Mouse (Mus musculus): ENCODE results near the gene Zfp664. TPM values are rescaled to one million over a fixed set of nuclear protein-coding genes. Genes with fewer than 3 reads are reported as not detected.

Gene Zfp664
- polyA plus RNA-seq, 1 experiment from 2014 or later = 137 TPM

DNA sequence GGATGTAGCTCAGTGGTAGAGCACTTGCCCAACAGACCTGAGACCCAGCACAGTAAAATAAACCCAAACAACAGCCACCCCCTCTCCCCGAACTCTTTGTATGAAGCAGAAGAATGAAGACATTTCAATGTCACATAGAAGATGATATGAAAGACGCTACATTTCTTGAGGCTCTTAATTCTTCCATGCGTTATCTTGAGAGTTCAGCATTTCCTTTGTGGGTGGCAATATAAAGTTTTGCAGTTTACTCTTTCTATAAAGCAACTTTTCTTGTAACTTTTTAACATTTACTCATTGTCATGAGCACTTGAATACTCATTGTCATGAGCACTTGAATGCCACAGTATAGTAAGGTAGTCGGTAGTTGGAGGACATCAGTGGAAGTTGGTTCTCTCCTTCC is 8.3 kb upstream of the Zfp664 start:
- WGBS = 93% methylated on average over 4 of the region's 4 CpGs

GRCm38 (mm10) chr5:124860013-124860412 is 2.5 kb upstream of the Zfp664 start:
- H3K4me3 ChIP-seq (ENCODE audit: low read depth, low read length) = no peak overlapping the region
- peaks cover 8% of the 10 kb centered on the region for H3K27me3 ChIP-seq (ENCODE audit: control insufficient read depth, insufficient read depth, low read length)
- no peak overlapping the region for H3K9ac ChIP-seq (ENCODE audit: low read length)
- no peaks in the 10 kb centered on the region for H3K36me3 ChIP-seq (ENCODE audit: control insufficient read depth, insufficient read depth, low read length)
- peak; percentile 24 for DNase-seq (ENCODE audit: low spot score)
- H3K9me3 ChIP-seq (ENCODE audit: control insufficient read depth, low read length) = no peaks in the 10 kb centered on the region
- ATAC-seq (ENCODE audit: insufficient number of reproducible peaks, low FRiP score, low TSS enrichment, low read depth) = no peak
- no peak overlapping the region for H3K27ac ChIP-seq (replicated peaks; ENCODE audit: low read depth, low read length)
- H3K4me2 ChIP-seq (ENCODE audit: low read depth, severe bottlenecking) = no peak overlapping the region
- peaks cover 8% of the 10 kb centered on the region for H3K4me1 ChIP-seq (ENCODE audit: control insufficient read depth, insufficient read depth, low read length)
- 2% methylated on average over 5 of the region's 5 CpGs for WGBS

More for the DNA sequence above, 8.3 kb upstream of the Zfp664 start:
- Histone ChIP-seq H3K9ac (ENCODE audit: low read length) (no peak overlapping the region), H3K4me1 (ENCODE audit: control insufficient read depth, insufficient read depth, low read length) (no peaks in the 10 kb centered on the region), H3K27me3 (ENCODE audit: control insufficient read depth, insufficient read depth, low read length) (no peaks in the 10 kb centered on the region; the same call in 1 of the 2 replicates), H3K9me3 (ENCODE audit: control insufficient read depth, low read length) (no peaks in the 10 kb centered on the region), H3K4me3 (ENCODE audit: low read depth, low read length) (no peak overlapping the region), H3K36me3 (ENCODE audit: control insufficient read depth, insufficient read depth, low read length) (no peaks in the 10 kb centered on the region), H3K27ac (replicated peaks; ENCODE audit: low read depth, low read length) (no peak overlapping the region), H3K4me2 (ENCODE audit: low read depth, severe bottlenecking) (no peak overlapping the region)
- DNase-seq (ENCODE audit: low spot score) (no peak), ATAC-seq (ENCODE audit: insufficient number of reproducible peaks, low FRiP score, low TSS enrichment, low read depth) (no peak)

DNA sequence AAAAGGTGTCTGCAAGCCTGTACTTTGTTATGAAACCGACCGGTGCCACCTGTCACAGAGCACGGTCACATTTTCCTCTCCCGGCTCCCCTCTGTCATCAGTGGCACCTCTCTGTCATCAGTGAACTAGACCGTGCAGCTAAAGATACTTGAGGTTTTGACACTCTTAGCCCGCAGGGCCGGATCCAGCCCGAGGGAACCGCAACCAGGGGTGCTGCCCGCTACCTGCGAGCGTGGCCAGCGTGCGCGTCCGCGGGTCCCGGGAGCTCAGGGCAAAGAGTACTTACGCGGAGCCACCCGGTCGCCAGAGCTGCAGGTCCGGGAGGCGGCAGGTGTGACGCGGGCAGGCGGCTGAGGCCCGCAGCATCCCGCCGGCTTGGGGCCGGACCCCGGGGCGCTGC is 1.0 kb upstream of the Zfp664 start:
- DNase-seq (ENCODE audit: low spot score) = peak; percentile 52

GRCm38 (mm10) chr5:124862871-124863741 is 615 bp downstream of the Zfp664 start:
- ATAC-seq (ENCODE audit: insufficient number of reproducible peaks, low FRiP score, low TSS enrichment, low read depth) = peak; percentile 63
- DNase-seq (ENCODE audit: low spot score) = peak; percentile 74

More for the DNA sequence above, 1.0 kb upstream of the Zfp664 start:
- Histone ChIP-seq H3K4me3 (ENCODE audit: low read depth, low read length) (peak overlapping the region; percentile 91), H3K27me3 (ENCODE audit: control insufficient read depth, insufficient read depth, low read length) (peaks cover 8% of the 10 kb centered on the region), H3K27ac (replicated peaks; ENCODE audit: low read depth, low read length) (no peak overlapping the region), H3K9ac (ENCODE audit: low read length) (peak overlapping the region; percentile 38), H3K4me1 (ENCODE audit: control insufficient read depth, insufficient read depth, low read length) (peaks cover 8% of the 10 kb centered on the region), H3K4me2 (ENCODE audit: low read depth, severe bottlenecking) (peak overlapping the region; percentile 97), H3K36me3 (ENCODE audit: control insufficient read depth, insufficient read depth, low read length) (no peaks in the 10 kb centered on the region), H3K9me3 (ENCODE audit: control insufficient read depth, low read length) (no peaks in the 10 kb centered on the region)
- ATAC-seq (ENCODE audit: insufficient number of reproducible peaks, low FRiP score, low TSS enrichment, low read depth) = no peak; the same call in 1 of the 2 replicates
- 2% methylated on average over 33 of the region's 33 CpGs for WGBS

GRCm38 (mm10) chr5:124868981-124869380 is 6.5 kb downstream of the Zfp664 start:
- no peak overlapping the region for H3K27ac ChIP-seq (replicated peaks; ENCODE audit: low read depth, low read length)
- H3K9me3 ChIP-seq (ENCODE audit: control insufficient read depth, low read length) = no peaks in the 10 kb centered on the region
- H3K36me3 ChIP-seq (ENCODE audit: control insufficient read depth, insufficient read depth, low read length) = no peaks in the 10 kb centered on the region
- no peak overlapping the region for H3K9ac ChIP-seq (ENCODE audit: low read length)
- H3K27me3 ChIP-seq (ENCODE audit: control insufficient read depth, insufficient read depth, low read length) = no peaks in the 10 kb centered on the region
- no peak for ATAC-seq (ENCODE audit: insufficient number of reproducible peaks, low FRiP score, low TSS enrichment, low read depth)
- no peak overlapping the region for H3K4me2 ChIP-seq (ENCODE audit: low read depth, severe bottlenecking)
- H3K4me3 ChIP-seq (ENCODE audit: low read depth, low read length) = no peak overlapping the region
- DNase-seq (ENCODE audit: low spot score) = peak; percentile 70
- WGBS = 56% methylated on average over 4 of the region's 4 CpGs
- peaks cover 3% of the 10 kb centered on the region for H3K4me1 ChIP-seq (ENCODE audit: control insufficient read depth, insufficient read depth, low read length)

More at GRCm38 (mm10) chr5:124862871-124863741, 615 bp downstream of the Zfp664 start:
- Histone ChIP-seq H3K9ac (ENCODE audit: low read length) (peak overlapping the region; percentile 76), H3K4me3 (ENCODE audit: low read depth, low read length) (peak overlapping the region; percentile 91), H3K4me2 (ENCODE audit: low read depth, severe bottlenecking) (peak overlapping the region; percentile 60), H3K27ac (replicated peaks; ENCODE audit: low read depth, low read length) (peak overlapping the region; percentile 80), H3K27me3 (ENCODE audit: control insufficient read depth, insufficient read depth, low read length) (peaks cover 8% of the 10 kb centered on the region), H3K36me3 (ENCODE audit: control insufficient read depth, insufficient read depth, low read length) (no peaks in the 10 kb centered on the region), H3K9me3 (ENCODE audit: control insufficient read depth, low read length) (no peaks in the 10 kb centered on the region), H3K4me1 (ENCODE audit: control insufficient read depth, insufficient read depth, low read length) (peaks cover 8% of the 10 kb centered on the region)
- WGBS = under 1% methylated on average over 86 of the region's 88 CpGs

DNA sequence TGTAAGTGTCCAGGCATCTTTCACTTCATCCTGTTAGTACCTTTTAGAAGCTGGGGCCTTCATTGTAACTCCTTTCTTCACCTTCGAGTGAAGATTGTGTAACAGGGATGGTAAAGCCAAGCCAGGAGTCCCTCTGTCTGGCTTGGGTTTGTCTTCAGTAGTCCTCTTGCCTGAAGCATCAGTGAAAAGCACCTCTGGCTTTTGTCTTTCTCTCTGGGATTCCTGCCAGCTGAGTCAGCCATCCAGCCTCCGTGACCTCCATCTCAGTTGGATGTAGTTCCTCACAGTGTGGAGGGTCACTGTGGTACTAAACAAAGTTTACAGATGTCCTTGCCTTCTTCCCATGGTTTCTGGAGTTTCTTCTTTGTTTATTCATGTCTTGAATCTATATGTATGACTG is 9.5 kb downstream of the Zfp664 start:
- DNase-seq (ENCODE audit: low spot score) (no peak), ATAC-seq (ENCODE audit: insufficient number of reproducible peaks, low FRiP score, low TSS enrichment, low read depth) (no peak)
- H3K4me3 ChIP-seq (ENCODE audit: low read depth, low read length) = no peak overlapping the region
- no peak overlapping the region for H3K4me2 ChIP-seq (ENCODE audit: low read depth, severe bottlenecking)
- H3K27ac ChIP-seq (replicated peaks; ENCODE audit: low read depth, low read length) = no peak overlapping the region
- no peaks in the 10 kb centered on the region for H3K4me1 ChIP-seq (ENCODE audit: control insufficient read depth, insufficient read depth, low read length)
- no peaks in the 10 kb centered on the region for H3K27me3 ChIP-seq (ENCODE audit: control insufficient read depth, insufficient read depth, low read length)
- no peaks in the 10 kb centered on the region for H3K9me3 ChIP-seq (ENCODE audit: control insufficient read depth, low read length)
- H3K9ac ChIP-seq (ENCODE audit: low read length) = no peak overlapping the region
- 91% methylated on average over 2 of the region's 2 CpGs for WGBS
- H3K36me3 ChIP-seq (ENCODE audit: control insufficient read depth, insufficient read depth, low read length) = no peaks in the 10 kb centered on the region

GRCm38 (mm10) chr5:124873096-124873495 is 10.6 kb downstream of the Zfp664 start:
- no peak for DNase-seq (ENCODE audit: low spot score)
- no peaks in the 10 kb centered on the region for H3K9me3 ChIP-seq (ENCODE audit: control insufficient read depth, low read length)
- no peak overlapping the region for H3K4me2 ChIP-seq (ENCODE audit: low read depth, severe bottlenecking)
- H3K27me3 ChIP-seq (ENCODE audit: control insufficient read depth, insufficient read depth, low read length) = no peaks in the 10 kb centered on the region
- ATAC-seq (ENCODE audit: insufficient number of reproducible peaks, low FRiP score, low TSS enrichment, low read depth) = no peak
- 91% methylated on average over 3 of the region's 3 CpGs for WGBS
- no peak overlapping the region for H3K9ac ChIP-seq (ENCODE audit: low read length)
- H3K4me1 ChIP-seq (ENCODE audit: control insufficient read depth, insufficient read depth, low read length) = no peaks in the 10 kb centered on the region
- H3K27ac ChIP-seq (replicated peaks; ENCODE audit: low read depth, low read length) = no peak overlapping the region
- H3K36me3 ChIP-seq (ENCODE audit: control insufficient read depth, insufficient read depth, low read length) = no peaks in the 10 kb centered on the region
- no peak overlapping the region for H3K4me3 ChIP-seq (ENCODE audit: low read depth, low read length)

GRCm38 (mm10) chr5:124873890-124874601 is 11.6 kb downstream of the Zfp664 start:
- 92% methylated on average over 6 of the region's 6 CpGs for WGBS
- no peak overlapping the region for H3K9ac ChIP-seq (ENCODE audit: low read length)
- no peak overlapping the region for H3K4me2 ChIP-seq (ENCODE audit: low read depth, severe bottlenecking)
- no peaks in the 10 kb centered on the region for H3K9me3 ChIP-seq (ENCODE audit: control insufficient read depth, low read length)
- no peak overlapping the region for H3K27ac ChIP-seq (replicated peaks; ENCODE audit: low read depth, low read length)
- ATAC-seq (ENCODE audit: insufficient number of reproducible peaks, low FRiP score, low TSS enrichment, low read depth) (no peak), DNase-seq (ENCODE audit: low spot score) (no peak)
- H3K27me3 ChIP-seq (ENCODE audit: control insufficient read depth, insufficient read depth, low read length) = no peaks in the 10 kb centered on the region
- H3K4me3 ChIP-seq (ENCODE audit: low read depth, low read length) = no peak overlapping the region
- H3K36me3 ChIP-seq (ENCODE audit: control insufficient read depth, insufficient read depth, low read length) = no peaks in the 10 kb centered on the region
- H3K4me1 ChIP-seq (ENCODE audit: control insufficient read depth, insufficient read depth, low read length) = no peaks in the 10 kb centered on the region
